Mouse (Mus musculus) brown adipose tissue, adult 24 weeks (tissue): ENCODE results near the gene Gpr152. TPM values are rescaled to one million over a fixed set of nuclear protein-coding genes. Genes with fewer than 3 reads are reported as not detected.
A peak's percentile ranks its signal among the peaks of the same experiment; 100 is the strongest.

Source experiments
- H3K27ac ChIP-seq: fragments of 200-500 bp; replicated peaks from 2 replicates; pipeline ENCODE4 v1.5.1; 2012; ENCODE audit warnings: low read depth, mild to moderate bottlenecking, low read length
- H3K4me1 ChIP-seq: fragments of 200-500 bp; 2 replicates; pipeline ENCODE4 v1.6.1; 2012; ENCODE audit warnings: low read length, mixed read lengths; ENCODE audit not compliant: control insufficient read depth, insufficient read depth, insufficient read length
- H3K4me3 ChIP-seq: fragments of 200-500 bp; 2 replicates; pipeline ENCODE4 v1.5.1; 2012; ENCODE audit warnings: low read depth, mild to moderate bottlenecking, low read length, moderate library complexity; ENCODE audit not compliant: insufficient read depth
- polyA plus RNA-seq: library from polyadenylated mRNA; stranded (reverse); fragments of >200 nt; gene quantifications from 2 replicates; pipeline ENCODE4 v1.2.4, GENCODE M21; 2012; ENCODE audit not compliant: missing spikeins, insufficient read depth, insufficient read length

Gpr152 gene
- polyA plus RNA-seq, 1 experiment, result not detected

DNA sequence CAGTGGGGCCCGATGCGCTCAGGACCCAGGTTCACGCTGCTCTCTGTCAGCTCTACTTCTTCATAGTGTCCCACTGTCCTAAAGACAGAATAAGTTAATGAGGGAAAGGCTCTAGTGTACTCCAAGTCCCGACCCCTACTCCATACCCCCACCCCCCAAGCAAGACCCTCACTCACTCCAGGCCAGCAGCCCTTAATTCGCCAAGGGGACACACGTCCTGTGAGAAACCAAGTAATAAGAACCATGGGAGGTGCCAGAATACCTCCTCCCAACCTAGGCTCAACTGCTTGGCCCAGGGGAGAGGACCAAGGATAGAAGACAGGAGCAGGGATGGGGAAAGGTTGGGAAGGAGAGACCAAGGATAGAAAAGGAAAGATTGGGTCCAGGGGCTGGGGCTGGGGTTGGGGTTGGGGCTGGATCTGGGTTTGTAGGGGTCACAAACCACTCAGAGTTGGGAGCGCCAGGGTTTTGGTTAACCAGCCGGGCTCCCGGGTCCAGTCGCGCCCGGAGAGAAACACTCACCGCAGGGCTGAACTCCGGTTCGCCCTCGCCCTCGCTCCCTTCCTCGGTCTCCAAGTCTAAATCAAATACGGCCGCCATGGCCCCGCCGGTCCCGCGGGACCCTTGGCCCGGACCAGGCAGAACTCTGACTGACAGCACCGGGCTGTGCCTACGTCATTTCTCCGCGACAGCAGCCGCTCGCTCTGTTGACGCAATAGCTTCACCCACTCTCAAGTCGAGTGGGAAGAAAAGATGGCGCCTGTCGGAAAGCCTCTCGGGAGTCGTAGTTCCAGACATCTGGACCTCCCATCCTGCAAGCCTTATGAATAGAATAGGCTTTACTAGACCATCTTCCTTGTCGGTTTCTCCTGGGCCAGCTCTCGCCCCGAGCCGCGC, 23.3 kb downstream of the Gpr152 start, which contains the start of gene Rps6kb2:
Gene Rps6kb2 (minus strand): TSS at position 709 of the 897 bp plus-strand sequence.
- peak within 1 kb of the TSS; percentile 89 for H3K4me3 ChIP-seq
- H3K4me1 ChIP-seq, result peaks cover 7% of the 10 kb centered on the region
- H3K27ac ChIP-seq, result peak within 1 kb of the TSS; percentile 43

DNA sequence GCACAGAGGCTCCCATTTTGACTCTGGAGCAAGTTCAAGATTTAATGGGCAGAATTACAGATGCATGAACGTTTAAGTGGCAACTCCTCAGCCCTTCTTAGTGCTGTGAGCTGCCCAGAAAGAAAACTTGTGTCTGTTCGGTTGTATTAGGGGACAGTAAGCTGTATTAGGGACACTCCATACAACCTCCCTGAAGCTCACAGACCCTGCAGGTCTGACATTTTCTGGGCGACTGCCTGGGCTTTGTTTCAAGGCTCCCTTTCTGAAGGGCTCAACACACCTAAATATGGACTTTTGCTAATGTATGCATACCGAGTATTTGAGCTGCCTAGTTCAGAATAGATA, 23.9 kb downstream of the Gpr152 start:
- peak overlapping the region; percentile 33 for H3K27ac ChIP-seq
- H3K4me3 ChIP-seq, result peak overlapping the region; percentile 57

DNA sequence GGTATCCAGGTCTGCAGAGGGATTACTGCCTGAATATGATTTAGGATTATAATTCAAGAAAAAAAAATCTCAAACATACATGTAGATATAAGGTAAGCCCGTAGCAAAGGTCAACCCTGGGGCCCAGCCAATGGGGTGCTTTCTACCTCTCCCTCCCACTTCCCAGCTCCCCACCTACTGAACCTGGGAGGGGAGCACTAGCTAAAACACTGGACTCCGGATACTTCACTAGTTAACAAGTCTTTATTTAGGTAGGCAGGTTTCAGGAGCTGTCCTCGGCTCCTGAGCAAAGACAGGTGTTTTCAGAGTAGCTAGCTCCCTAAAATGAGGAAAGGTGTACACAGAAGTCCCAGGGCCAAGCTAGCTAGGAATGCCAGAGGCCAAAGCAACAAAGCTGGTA, 24.5 kb downstream of the Gpr152 start:
- Histone ChIP-seq H3K4me1 (peaks cover 7% of the 10 kb centered on the region), H3K27ac (no peak overlapping the region; the same call in 1 of the 2 replicates), H3K4me3 (no peak overlapping the region)

More for the DNA sequence above, 23.9 kb downstream of the Gpr152 start:
- H3K4me1 ChIP-seq, result peaks cover 7% of the 10 kb centered on the region

DNA sequence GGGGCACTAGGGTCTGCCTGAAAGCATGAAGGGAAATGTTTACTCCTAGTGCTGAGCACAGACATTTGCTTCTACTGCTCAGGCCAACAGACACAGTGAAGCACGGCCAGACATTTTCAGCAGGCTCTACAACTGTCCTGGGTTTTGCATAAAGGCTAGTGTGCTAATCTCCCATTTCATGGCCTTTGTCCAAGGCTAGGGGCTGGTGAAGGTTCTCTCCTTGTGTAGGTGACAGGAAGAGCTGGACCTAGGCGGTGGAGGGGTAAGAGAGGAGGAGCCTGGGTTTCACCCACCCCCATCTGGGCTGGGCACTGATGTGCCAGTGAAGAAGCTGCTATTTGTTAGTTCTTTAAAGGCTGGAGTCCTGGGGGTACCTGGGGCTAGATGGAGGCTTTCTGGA, 25.1 kb downstream of the Gpr152 start:
- Histone ChIP-seq H3K4me1 (peaks cover 7% of the 10 kb centered on the region), H3K4me3 (no peak overlapping the region), H3K27ac (no peak overlapping the region)

DNA sequence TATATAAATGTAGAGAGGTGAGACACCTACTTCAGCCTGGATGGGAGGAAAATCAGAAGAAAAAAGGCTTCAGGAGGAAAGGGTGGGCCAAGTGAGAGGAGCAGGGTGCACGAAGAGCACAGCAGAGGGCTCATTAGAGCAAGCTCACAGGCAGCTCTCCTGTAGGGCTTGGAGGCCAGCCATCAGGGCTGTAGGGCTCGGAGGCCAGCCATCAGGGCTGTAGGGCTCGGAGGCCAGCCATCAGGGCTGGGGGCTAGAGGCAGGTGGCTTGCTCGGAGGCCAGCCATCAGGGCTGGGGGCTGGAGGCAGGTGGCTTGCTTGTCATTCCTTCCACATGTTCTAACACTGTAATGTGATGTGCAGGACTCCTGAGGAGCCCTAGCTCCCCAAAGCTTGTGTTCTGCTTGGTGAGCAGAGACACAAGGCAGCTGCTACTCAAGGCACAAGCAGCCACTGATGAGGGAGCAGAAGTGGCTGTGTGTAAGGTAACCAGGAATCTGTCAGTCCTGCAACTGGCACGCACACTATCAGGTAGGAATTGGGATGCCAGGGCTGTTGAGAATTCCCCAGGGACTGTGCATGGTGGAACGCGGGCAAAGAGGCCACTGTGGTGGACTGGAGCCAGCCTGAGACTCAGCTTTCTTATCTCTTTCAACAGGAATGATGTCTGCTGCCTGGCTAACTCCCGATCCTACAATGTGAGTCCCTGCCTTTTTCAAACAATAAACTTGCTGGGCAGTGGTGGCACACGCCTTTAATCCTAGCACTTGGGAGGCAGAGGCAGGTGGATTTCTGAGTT, 27.3 kb downstream of the Gpr152 start:
- H3K4me3 ChIP-seq, result no peak overlapping the region
- no peak overlapping the region for H3K27ac ChIP-seq
- H3K4me1 ChIP-seq, result peaks cover 18% of the 10 kb centered on the region

DNA sequence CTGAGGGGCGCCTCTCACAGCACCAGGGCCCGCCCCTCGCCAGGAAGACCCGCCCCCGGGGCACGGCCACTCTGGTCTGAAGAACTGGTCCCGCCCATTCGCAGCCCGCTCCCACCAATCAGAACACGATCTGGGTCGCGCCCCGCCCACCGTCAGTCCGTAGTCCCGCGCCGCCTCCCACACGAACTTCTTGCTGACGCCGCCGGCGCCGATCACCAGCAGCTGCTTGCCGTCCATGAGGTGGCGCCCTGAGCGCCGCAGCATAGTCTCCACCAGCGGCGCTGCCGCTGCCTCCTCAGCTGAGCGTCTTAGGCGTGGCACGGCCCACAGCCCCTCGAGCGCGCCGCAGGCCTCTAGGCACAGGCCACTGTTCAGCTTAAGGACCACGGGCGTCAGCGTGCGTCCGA, 29.8 kb downstream of the Gpr152 start:
- H3K27ac ChIP-seq, result peak overlapping the region; percentile 78
- peak overlapping the region; percentile 60 for H3K4me3 ChIP-seq
- peaks cover 11% of the 10 kb centered on the region for H3K4me1 ChIP-seq

DNA sequence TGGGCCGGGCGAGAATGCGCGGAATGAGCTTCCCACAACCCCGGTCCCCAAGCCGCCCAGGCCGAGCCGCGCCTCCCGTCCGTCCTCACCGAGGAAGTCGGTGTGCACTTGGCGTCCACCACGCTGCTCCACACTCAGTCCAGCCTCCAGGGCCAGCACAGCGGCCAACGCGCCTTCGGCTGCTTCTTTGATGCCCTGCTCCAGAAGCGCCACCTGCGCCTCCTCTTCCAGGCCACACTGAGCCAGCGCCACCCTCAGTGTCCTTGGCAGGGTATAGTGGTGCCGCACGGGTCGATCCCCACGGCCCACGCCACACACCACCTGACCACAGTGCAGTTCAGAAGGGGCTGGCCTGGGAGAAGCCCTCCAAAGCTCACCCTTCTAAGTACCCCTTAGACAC, 30.2 kb downstream of the Gpr152 start:
- peak overlapping the region; percentile 78 for H3K27ac ChIP-seq
- peak overlapping the region; percentile 60 for H3K4me3 ChIP-seq
- peaks cover 11% of the 10 kb centered on the region for H3K4me1 ChIP-seq

DNA sequence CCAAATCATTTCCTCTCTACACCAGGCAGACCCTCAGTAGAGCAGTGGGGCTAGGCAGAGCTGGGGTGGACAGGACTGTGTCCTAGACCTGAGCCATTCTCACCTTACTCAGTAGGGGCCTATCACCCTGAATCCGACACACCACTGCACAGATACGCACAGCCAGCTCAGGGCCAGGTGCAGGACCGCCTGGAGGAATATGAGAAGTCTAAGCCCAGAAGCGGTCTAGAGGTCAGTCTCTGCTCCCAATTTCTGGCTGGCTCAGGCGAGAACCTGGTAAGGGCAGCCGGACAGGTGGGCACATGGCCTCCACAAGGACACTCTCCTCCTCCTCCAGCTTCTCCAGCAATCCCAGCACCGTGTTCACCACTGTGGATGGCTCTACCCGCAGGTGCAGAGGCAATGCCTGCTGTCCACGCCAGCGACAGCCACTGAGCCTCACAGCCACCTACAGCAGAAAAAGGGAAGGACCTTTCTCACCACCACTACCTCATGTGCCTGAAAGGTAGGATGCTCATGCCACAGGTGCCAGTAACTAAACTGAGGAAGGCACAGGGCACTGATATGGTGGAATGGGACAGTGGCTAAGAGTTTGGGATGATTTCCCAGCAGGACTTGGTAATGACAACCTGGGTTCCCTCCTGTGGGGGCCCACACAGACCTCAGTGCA, 31.3 kb downstream of the Gpr152 start:
- H3K4me3 ChIP-seq, result no peak overlapping the region
- H3K4me1 ChIP-seq, result peaks cover 11% of the 10 kb centered on the region

DNA sequence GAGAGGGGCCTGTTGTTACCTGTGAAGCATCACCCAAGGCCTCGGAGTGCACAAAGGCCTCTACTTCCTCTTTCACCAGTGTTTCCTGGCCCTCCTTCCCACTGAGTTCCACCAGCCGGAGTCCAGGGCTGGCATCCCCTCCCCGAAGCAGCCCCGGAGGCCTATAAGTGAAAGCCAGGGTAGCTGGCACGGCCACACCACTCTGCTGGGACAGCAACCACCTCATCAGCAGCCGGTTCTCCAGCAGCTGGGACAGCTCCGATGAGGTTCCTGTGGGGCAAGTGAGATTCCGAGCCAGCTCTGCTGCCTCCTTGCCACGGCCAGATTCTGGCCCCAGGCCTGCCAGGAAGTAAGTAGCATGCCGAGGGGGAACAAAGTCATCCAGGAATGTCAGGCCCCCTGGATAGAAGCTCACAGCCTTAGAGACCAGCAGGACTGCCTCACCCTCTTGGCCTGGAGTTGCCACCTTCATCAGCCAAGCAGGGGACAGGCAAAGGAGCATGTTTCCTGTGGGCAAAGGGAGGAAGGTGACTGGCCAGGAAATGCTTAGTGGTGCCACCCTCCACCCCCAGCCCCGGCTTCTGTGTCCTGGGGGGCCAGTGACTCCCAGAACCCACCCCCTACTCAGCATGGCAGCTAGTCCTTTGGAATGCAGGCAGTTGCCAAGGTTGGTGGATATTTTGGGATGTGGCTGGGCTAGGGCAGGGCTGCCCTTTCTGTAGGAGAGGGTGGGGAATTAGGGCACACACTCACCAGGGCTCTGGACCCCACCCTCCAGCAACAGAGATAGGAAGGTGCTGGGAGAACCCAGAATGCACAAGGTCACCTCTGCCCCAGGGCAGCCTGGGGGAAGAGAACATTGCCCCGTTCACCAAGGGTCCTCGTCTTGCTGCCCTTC, 32.1 kb downstream of the Gpr152 start:
- Histone ChIP-seq H3K4me3 (no peak overlapping the region), H3K4me1 (peaks cover 11% of the 10 kb centered on the region), H3K27ac (0 out of 2 replicates have a peak overlapping the region, but pooled peaks have one; percentile 4)

More for the DNA sequence above, 31.3 kb downstream of the Gpr152 start:
- no peak overlapping the region for H3K27ac ChIP-seq

DNA sequence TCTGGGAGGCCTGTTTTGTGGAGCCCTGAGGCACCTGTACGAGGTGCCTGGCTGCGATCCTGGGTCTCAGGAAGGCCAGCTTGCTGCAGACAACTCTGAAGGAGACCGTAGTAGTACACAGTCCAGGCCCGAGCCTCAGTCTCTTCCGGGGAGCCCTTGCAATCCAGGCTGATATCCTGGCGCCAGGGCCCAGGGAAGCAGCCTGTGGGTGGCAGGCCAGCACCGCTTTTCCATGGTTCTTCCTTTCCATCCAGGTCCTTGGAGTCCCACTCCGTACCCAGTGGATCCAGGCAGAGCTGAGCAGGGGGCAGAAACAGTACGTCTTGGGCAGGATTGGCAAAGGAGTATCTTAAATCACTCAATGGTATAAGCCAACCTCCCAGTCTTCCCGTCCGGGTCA, 33.3 kb downstream of the Gpr152 start:
- Histone ChIP-seq H3K4me3 (no peak overlapping the region), H3K4me1 (peaks cover 11% of the 10 kb centered on the region), H3K27ac (no peak overlapping the region)

DNA sequence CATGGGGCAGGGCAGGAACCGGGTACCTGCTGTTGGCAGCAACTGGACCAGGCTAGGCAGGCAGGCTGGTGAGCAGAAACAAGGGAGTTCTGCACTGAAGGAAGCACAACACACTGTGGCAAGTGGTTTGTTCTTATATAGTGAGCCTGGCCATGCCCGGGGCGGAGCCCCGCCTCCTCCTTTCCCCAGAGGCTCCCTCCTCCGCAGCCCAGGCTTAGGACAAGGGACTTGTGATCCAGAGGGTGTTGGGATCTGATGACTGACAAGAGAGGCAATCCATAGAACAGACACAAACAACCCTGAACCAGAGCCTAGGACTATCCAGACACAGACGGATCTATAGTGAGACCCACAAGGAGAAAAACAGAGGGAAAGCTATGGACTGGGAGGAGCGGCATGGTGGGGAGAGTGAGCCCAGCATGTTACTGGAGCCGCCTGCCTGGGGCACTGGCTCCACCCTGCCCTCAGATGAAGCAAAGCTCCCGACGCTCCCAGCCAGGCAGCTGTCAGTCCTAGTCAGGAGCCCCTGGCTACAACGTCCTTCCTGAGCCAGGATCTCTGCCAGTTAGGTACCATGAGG, 35.9 kb downstream of the Gpr152 start, which contains the start of gene Carns1:
Gene Carns1 (minus strand): TSS at position 112 of the 580 bp plus-strand sequence.
- Histone ChIP-seq H3K4me1 (peaks cover 7% of the 10 kb centered on the region; the same call in 1 of the 2 replicates), H3K27ac (no peak within 1 kb of the TSS), H3K4me3 (peak within 1 kb of the TSS; percentile 15; the same call in 1 of the 2 replicates)

DNA sequence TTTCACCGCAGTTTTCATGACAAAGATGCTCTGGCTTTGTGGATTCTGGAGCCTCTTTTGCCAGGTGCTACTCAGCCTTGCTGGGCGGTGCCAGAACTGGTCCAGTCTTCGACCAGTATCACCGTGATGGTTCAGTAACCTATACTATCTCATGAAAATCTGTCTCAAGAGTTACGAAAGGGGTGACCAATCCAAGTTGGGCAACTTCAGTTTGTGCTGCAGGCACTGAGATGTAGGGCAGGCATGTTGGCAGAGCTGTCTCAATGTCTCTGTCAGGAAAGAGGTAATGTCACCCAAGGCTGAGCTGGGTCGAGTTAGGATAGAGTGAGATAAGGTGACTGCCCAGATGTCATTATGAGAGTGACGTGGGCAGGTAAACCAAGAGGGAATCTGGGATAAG, 40.8 kb downstream of the Gpr152 start:
- Histone ChIP-seq H3K4me1 (no peaks in the 10 kb centered on the region), H3K4me3 (no peak overlapping the region), H3K27ac (no peak overlapping the region)

DNA sequence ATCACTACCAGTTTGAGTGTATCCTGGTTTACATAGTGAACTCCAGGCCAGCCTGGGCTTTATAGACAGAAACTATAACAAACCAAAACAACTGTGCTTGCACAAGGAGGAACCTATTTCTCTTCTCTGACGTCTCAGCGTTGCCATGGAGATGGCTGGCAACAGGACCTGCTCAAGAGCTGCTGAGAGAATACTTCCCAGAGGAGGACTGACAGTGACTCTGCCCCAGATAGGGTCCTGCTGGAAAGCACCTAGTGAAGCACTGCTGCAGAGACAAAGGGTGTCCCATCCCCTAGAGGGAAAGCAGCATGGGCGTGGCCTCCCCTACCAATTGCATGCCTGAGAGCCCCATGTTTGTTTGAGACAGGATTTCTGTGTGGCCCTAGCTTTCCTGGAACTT, 42.3 kb downstream of the Gpr152 start:
- Histone ChIP-seq H3K27ac (no peak overlapping the region), H3K4me1 (no peaks in the 10 kb centered on the region), H3K4me3 (no peak overlapping the region)

DNA sequence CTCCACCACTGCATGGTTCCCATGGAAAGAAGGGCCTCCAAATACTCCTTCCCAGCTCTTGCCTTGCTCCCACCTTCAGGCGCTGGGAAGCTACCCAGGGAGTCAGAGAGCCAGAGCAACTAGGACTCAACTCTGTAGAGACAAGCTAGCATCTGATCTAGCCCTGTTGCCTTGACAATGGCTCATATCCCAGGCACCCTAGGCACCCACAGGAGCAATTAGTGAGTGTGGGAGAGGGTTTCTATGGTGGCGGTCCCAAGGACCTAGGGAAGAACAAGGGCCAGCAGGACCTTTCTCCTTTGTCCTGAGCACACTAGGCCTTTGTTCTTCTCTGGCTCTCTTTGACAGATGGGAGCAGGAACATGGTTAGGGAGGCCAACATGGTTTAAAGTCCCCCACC, 44.1 kb downstream of the Gpr152 start:
- Histone ChIP-seq H3K4me1 (no peaks in the 10 kb centered on the region), H3K27ac (no peak overlapping the region), H3K4me3 (no peak overlapping the region)
